Mouse (Mus musculus) thymus, postnatal 0 days (tissue): ENCODE measurements around the gene Glis2. TPM values are rescaled to one million over a fixed set of nuclear protein-coding genes. Genes with fewer than 3 reads are reported as not detected.
"Not testable (repeated sequence)": the region's sequence is repeated elsewhere in the genome, so short reads cannot be mapped to it uniquely, and the experiment has no call there.

Source experiments
- DNase-seq: peaks from one replicate; pipeline ENCODE4 v3.0.0-alpha.2; 2015; ENCODE audit warnings: low spot score
- polyA plus RNA-seq: library from polyadenylated mRNA; unstranded; fragments of >200 nt; fragmentation: Nextera tagmentation; extraction: Ambion mirVana; gene quantifications from 2 replicates; pipeline ENCODE4 v1.2.1, GENCODE M21; 2015

Gene Glis2
- polyA plus RNA-seq, 1 experiment from 2014 or later: 5.3 TPM

DNA sequence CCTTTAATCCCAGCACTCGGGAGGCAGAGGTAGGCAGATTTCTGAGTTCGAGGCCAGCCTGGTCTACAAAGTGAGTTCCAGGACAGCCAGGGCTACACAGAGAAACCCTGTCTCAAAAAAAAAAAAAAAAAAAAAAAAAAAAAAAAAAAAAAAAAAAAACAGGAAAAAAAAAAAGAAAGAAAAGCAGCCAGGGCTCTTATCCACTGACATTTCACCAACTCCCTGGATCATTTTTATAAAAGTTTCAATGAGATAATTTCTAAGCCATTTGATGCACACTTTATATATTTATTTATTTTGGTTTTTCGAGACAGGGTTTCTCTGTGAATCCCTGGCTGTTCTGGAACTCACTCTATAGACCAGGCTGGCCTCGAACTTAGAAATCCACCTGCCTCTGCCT, 13.3 kb upstream of the Glis2 start:
- not testable (repeated sequence) for DNase-seq

DNA sequence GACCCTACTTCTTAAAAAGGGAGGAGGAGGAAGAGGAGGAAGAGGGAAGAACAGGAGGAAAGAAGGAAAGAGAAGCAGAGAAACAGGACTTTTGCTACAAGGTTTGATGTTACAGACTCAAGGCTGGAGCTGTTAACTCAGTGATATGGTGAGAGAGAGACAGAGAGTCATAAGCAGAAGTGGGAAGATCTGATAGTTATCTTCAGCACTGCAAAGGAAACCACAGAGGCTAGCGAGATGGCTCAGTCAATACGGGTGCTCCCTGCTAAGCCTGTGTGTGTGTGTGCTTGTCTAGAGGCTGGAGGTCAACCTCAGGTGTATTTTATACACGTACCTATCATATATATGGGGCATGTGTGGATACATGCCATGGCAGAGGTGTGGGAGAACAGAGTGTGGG, 10.7 kb upstream of the Glis2 start:
- DNase-seq: peak; percentile 40

DNA sequence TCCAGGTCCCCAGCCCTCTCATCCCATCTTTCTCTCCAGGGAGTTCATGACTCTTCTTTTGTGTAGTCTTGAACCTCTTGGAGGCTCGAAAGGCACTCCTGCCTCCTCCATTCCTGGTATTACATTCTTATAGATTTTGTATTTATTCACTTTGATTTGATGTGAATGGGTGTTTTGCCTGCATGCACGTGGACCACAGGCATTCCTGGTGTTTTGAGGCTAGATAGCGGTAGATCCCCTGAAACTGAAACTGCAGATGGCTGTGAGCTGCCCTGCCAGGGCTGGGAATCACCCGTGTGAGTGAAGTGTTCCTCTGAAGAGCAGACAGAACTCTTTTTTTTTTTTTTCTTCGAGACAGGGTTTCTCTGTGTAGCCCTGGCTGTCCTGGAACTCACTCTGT, 10.1 kb upstream of the Glis2 start:
- DNase-seq: no peak

DNA sequence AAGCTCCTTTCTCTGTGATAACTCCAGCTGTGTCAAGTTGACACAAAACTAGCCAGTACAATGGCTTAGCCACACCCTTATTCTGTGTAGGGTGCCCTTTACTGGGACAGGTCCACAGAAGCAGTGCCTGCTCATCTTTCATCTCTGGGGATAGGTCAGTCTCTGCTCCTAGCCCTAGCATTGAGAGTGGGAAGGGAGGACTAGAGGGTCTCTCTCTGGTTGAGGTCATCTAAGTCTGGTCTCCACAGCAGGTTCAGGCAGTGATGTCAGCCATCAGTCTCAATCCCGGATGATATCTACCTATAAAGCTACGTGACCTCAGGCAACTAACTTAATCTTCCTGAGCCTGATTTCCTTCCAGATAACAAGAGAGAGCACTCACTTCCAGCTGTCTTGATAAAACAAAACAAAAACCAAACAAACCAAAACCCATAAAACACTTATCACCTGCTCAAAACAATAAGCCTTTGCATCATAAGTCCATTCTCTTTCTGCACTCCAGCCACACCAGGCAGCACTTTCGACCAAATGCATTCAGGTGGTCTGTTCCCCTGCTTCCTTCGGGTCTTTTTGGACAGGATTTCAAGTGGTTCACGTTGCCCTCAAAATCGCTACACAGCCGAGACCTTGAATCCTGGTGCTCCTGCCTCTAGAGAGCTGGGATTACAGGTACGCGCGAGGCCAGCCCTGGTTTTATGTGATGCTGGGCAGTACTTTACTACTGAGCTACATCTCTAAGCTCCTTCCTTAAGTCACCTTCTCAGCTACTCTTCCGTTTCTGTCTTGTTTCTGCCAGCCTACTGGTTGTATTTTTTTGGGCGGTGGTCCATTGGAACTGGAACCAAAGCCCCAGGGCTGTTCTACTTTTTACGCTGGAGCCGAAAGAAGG, 8.6 kb upstream of the Glis2 start:
- peak; percentile 13 for DNase-seq

DNA sequence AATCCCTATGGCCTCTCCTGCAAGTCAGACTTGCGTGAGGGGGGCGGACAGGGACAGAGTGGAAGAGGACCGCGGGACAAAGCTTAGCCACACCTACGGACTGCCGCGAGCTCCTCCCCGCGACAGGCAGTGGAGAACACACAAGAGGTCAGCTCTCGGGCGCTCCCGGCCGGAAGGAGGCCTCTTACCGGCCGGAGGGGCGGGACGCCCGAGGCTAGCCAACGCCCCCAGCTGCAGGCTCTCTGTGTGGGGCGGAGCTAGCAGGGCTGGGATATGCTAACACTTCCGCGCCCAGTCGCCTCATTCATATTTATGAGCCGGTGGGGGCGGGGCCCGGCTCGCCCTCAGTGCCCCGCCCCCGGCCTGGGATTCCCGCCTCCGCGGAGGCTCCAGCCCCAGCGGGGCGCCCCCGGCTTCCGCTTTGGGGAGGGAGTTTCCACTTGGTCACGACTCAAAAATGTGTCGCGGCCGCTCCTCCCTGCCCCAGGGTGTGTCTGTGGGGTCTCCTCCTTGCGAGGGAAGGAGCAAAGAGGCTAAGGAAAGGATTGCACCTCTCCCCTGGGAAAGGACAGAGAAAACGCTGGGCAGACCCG, 7.9 kb upstream of the Glis2 start:
- peak; percentile 97 for DNase-seq

DNA sequence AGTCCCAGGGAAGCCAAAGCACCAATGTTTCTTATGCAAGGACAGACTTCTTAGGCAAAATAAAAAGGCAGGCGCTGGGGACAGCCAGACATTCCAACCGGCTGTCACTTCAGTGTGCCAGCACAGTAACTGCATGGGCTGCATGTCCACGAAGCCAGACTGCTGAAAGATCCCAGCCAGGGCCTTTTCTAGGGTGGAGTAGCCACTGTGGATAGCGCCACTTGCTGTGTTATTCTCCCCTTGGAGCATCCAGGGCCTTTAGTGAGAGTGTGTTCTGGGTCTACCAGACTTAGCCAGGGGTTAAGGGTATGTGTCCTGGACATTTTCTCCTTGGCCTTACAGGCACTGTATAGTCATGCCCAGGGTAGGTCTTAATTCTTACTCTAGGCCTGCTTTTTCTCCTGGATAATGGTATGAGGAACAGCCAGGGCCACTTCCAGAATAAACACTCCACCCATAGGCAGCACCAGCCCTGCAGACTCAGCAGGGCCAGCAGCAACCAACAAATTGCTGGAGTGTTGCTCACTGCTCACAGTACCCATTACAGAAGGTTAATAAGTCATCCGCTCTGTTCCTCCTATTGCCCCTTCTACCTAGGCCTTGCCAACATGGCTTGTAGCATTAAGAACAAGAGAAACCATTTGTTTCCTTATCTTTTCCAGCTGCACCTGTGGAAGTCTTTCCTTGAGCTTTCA, 6.8 kb upstream of the Glis2 start:
- no peak for DNase-seq

DNA sequence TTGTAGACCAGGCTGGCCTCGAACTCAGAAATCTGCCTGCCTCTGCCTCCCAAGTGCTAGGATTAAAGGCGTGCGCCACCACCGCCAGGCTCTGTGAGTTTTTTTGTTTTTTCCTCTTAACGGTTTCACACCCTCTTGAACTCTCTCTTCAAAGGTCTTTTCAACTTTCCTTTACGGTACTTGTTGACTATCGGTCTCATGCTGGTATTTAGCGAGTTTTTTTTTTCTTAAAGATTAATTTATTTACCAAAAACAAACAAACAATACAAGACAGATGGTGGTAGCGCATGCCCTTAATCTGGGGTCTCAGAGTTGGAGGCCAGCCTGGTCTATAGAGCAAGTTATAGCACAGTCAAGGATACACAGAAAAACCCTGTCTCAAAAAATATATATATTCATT, 4.3 kb upstream of the Glis2 start:
- peak; percentile 36 for DNase-seq

DNA sequence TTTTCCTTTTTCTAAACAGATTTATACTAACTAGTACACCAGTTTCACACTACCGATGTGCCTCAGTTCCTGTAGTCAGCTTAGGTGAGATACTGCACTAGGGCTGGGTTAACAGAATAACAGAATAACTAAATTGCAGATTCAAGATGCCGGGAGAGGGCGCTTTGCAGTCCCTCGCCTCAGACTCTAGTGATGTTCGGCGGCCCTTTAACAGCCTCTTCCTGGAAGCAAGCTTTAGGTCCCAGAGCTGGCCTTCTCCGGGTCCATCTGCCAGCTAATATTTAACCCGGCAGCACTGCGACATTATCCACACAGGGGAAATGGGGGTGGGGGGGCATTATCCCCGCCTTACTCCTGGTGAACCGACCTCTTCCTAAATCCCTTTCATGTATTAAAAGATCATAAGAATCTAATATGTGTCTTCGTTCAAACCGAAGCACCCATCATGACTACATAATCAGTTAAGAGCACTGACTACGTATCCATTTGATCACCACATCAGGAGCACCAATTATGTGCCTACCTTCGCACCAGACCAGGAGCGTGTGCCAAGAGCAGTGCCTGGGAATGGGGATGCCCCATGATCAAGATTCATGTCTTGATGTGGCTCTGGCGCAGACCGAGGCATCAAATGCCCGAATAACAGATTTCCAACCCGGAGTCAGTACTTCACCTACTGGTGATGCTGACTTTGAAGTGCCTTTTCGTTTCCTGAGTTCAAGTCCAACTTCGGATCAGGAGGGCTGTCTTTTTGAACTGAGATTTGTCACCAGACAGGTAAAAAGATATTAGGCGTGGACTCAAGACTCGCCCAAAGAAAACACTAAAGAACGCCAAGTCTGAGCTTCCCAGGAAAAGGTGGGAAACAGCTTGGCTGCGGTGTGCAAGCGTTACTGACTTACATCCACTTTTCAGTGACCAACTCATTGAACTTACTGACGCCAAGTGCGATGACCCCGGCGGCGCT, 1.3 kb upstream of the Glis2 start:
- DNase-seq: peak; percentile 52

DNA sequence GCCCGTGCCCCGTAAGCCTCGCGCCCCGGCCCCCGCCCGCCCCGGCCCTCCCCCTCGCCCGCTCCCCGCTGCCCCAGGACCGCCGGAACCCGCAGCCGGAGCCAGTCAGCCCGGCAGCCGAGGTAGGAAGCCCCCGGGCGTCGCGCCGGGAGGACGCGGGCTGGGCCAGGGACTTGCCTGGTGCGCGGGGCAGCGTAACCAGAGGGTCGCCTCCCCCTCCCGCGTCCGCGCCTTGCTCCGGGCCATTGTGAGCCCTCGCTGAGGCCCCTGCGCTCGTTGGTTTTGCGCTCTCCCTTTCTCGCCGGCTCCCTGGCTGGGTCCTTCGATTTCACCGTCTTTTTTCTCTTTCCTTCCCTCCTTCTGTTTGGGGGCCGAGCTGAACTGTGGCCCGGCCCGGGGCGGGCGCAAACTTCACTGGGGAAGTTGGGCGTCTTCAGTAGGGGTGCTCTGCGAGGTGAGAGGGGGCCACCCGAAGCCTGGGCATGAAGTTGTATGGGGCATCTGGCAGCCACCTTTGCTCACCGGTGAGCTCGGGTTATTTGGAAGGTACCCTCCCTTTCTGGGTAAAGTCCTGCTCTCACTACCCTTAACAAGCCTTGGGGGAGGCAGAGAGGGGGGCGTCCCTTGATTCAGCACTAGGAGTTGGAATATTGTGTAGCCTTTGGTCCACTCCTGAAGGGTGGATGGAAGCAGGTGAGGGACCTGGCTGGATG, 457 bp downstream of the Glis2 start:
- DNase-seq: peak; percentile 45

DNA sequence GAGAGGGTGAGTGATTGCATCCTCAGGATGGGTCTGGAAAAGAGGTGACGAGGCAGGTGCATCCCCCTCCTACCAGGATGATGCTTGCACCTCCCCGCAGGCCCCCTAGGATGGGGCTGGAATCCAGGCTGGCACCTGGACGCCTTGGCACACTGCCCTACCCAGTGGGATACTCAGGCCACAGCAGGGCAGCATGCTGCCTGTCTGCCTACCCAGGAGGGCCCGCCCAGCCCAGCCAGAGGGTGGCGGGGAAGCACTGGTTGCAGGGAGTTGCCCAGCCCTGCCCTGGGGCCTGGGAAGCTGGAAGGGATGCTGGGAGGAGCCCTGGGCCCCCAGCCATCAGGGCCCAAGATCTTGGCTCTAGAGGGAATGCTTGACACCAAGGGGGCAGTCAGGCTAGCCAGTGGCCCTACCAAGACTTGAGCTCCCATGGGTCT, 1.0 kb downstream of the Glis2 start:
- DNase-seq: no peak

DNA sequence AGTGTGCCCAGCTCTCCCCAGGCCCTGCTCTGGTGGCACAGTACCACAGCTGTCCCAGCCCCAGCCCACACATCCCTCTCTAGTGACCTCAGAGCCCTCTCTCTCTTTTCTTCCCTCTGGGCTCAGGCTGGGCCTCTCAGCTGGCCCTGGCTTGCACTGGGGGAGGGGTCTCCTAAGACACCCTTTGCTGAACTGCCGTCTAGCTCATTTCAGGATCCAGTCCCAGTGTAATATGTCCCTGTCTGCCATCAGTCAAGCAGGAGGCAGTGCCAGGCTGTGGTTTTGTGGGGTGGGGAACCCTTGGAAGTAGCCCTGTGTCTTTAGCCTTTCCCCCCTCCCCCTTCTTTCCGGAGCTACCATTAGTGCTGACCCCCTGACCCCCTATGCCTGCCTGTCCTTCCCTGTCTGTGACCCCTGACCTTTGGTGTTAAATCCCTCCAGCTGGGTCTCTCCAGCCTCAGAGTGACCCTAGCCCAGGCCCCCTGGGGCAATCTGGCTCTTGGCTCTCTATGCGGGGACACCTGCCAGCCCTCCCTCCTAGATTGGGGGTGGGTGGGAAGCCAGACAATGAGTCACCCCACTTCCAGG, 1.7 kb downstream of the Glis2 start:
- DNase-seq: no peak

DNA sequence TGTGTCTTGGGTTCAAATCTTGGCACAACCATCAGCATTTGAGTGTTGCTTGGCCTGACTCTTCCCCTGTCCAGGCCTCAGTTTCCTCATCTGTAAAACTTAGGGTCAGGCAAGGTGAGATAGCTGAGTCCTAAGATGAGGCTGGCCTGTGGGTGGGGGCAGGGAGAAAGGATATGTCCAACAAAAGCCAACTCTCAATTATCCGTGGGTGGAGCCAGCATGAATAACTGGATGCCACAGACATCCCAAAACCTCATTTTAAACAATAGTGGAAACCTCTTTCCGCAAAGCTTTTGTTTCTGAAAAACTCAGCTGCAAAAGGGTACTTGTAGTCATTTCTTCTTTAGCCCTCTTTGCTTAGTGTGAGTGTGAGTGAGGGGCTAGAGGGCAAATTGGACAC, 2.3 kb downstream of the Glis2 start:
- no peak for DNase-seq

DNA sequence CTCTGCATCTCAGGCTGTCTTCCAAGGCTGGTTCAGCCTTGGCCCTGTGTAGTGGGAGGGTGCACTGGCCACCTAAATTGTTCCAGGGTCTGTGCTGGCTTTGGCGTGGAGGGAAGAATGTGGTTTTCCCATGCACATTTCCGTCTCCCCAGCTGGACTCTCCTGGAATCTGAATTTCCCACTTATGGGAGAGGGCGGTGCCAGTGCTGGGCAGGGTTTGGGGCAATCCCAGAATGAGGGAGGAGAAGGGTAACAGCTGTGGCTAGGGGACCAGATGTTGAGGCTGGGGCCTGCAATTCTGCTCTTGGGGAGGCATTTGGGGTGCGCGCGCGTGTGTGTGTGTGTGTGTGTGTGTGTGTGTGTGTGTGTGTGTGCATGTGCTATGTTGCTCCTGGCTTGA, 2.8 kb downstream of the Glis2 start:
- no peak for DNase-seq

DNA sequence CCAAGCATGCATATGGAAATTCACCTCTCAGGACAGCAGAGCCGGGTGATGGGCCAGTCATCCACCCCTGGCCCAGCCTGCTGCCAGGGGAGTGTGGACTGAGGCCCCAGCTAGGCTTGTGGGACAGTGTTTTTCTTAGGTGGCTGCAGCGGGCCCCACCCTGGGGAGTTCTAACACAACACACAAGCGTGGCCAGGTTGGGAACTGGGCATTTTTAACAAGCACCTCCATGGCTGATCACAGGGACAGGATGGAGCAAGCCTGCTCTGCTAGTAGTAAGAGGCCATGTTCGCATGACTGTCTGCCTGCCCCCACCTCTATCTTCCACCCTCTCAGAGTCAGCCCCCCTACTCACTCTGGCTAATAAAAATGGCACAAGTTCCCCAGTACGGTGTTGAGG, 3.5 kb downstream of the Glis2 start:
- DNase-seq: no peak

DNA sequence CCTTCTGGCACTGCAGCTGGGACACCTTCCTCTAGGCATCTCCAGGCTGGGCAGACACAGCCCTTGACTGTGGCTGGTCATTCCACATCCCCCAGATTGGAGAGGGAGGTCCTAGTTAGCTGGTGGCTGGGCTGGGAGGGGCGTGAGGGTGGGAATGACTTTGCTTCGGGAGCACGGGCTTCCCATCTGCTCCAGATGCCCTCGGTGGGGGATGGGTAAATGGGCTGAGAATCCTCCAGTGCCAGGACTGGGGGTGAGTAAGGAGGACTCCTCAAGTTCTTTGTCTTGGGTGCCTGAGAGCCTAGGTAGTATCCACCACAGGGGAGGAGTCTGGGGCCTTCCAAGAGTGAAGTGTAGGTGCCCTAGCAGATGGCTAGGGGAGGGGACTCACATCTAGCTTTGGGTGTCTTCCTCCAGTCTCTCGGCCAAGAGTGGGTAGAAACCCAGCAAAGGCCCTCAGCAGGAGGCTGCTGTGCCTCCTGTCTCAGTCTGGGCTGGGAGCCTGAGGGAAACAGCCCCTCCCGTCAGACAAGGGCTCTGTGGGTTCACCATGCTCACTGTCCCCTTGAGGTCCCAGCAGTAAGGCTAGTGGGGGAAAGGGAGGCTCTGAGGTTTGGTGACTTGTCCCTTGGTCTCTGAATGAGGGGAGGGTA, 4.5 kb downstream of the Glis2 start:
- no peak for DNase-seq

DNA sequence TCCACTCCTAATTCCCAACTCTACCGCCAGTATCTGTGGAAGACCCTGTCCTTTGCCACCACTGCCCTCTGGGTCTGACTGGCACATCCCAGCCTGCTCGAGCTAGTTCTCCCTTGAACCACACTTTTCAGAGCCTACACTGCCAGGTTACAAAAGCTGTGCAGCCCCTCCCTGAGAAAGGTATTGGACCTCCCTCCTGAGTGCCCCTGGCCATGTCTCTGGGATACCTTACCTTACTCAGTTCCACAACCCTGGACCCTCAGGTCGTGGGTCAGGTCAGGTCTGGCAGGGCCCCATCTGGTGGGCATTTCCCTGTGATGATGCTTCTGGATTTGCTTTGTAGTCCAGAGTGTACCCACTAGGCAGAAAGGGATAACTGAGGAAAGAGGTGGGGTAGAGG, 5.1 kb downstream of the Glis2 start:
- DNase-seq: no peak

DNA sequence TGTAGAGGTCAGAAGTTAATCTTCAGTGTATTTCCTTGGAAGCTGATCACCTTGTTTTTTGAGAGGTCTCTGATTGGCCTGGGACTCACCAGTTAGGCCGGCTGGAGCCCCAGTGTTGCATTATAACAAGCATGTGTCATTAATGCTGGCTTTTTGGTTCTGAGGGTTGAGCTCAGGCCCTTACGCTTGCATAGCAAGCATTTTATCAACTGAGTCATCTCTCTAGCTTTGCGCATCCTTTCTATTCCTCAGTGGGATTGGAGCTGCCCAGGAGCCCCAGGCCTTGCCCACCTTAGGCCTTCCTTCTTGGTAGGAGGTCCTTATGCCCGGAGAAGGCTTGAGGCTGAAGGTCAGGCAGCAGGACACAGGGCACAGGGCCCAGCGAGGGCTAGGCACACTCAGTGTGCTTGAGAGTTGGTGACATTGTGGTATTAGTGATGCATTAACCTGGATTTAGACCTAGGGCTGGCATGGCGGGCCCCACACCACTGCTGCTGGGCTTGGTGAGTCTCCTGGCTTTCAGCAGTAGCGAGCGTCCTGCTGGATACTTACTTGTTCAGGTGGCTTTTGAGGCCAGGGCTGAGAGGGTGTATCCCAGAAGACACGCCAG, 6.3 kb downstream of the Glis2 start:
- DNase-seq: no peak

DNA sequence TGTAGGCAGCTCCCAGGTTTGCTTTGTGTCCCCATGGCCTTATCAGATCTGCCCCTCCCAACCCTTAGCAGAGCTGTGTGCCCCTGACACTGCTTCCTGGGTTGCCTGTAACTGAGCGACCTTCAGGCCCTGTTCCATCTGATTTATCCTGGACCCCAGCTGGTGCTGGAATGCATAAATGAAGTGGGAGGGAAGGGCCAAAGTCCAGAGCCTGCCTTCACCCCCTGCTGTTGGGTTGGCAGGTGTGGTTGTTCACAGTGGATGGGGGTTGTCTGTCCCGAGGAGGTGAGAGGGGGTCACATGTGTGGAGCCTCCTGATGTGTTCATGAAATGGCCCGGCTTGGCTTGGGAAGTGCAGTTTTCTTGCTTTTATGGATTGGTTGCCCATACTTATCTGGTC, 7.7 kb downstream of the Glis2 start:
- DNase-seq: no peak

DNA sequence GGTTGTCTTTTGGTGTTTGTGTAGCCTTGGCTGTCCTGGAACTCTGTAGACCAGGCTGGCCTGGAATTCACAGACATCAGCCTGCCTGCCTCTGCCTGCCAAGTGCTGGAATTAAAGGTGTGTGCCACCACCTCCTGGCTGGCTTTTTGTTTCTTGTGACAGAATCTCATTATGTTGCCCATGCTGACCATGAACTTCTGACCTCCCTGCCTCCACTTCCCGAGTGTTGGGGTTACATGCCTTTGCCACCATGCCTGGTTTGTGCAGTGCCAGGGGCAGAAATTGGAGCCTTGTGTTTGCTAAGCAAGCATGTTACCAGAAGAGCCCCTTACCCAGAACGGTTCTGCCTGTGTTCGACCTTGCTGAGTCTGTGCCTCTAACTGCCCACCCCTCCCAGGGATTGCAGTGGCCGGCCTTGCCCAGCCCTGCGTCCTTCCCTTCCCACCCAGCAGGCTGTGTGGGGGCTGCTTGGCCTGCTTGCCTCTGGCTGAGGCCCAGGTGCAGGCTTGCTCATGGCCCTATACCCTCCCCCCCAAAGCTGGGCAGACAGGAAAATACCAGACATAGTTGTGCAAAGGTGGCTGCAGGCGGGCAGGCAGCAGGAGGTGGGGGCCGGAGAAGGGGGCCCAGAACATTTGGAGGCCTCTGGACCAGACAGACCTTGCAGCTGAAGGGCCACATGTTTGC, 8.4 kb downstream of the Glis2 start:
- DNase-seq: no peak
